ENCODE assay signal across 7 mouse cellular contexts in the genomic region with DNA sequence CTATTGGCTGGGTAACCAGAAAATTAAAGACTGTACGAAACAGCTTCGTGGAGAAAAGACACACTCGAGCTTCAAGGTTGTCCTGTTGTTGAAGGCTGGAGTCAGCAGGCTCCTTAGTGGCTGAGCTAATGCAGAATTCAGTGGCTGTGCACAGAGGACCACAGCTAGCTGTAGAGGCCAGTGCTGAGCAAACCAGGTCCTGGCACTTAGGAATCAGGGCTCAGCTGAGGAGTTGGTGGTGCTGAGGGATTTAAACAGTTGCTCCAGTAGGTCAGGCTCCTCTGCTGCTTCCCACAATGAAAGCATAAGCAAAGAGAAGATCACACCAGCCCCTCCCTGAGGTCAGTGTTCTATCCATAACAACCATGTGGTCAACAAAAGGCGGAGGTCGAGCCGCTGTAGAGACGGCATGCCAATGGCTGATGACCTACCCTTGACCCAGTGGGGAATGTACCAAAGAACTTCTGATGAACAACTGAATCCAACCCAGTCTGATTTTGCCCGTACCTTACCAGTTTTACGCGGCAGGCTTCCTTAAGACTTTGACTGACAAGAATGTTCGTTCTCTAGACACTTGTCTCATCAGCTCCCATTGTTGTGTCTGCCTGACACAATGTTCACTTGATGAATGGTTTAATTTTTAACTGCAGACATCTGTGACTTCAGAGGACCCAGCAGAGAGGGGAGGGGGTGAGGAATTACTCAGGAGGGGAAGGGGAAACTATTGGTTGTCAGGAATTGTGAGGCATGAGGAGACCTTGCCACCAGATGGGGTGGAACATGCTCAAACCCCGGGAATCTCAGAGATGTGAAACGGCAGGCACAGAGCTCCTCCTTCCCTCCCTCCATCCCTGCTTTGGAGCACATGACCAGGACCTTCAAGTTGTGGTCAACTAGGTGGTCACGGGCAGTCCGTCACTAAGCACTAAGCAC. TPM values are rescaled to one million over a fixed set of nuclear protein-coding genes. Genes with fewer than 3 reads are reported as not detected.
DNase-seq lines count a peak whose midpoint lies in the region; ATAC-seq and TF ChIP-seq lines count a peak whose summit lies in the region.

No protein-coding gene starts in this region.

- H3K27me3 ChIP-seq in embryonic facial prominence, embryonic 12.5 days: no peaks in the 10 kb centered on the region
- H3K27me3 ChIP-seq in kidney, adult 2 months (replicated peaks; ENCODE audit: control insufficient read depth, insufficient read depth, low read length): no peaks in the 10 kb centered on the region
- H3K27me3 ChIP-seq in midbrain, embryonic 12.5 days: no peaks in the 10 kb centered on the region

- peak overlapping the region; percentile 98 for H3K27ac ChIP-seq in embryonic facial prominence, embryonic 12.5 days
- peak overlapping the region; percentile 82 for H3K27ac ChIP-seq in kidney, adult 2 months (ENCODE audit: insufficient read depth, low read depth, low read length)
- H3K27ac ChIP-seq in midbrain, embryonic 12.5 days (replicated peaks): peak overlapping the region; percentile 52

- 26% methylated on average over 15 of the region's 15 CpGs for WGBS in embryonic facial prominence, embryonic 12.5 days
- WGBS in kidney, adult 2 months: 35% methylated on average over 15 of the region's 15 CpGs
- WGBS in midbrain, embryonic 12.5 days: 62% methylated on average over 15 of the region's 15 CpGs

- 0 out of 2 replicates have a peak overlapping the region, but pooled peaks have one; percentile 17 for H3K9ac ChIP-seq in embryonic facial prominence, embryonic 12.5 days
- no peak overlapping the region for H3K9ac ChIP-seq in midbrain, embryonic 12.5 days (replicated peaks)

- H3K36me3 ChIP-seq in embryonic facial prominence, embryonic 12.5 days: no peaks in the 10 kb centered on the region
- H3K36me3 ChIP-seq in kidney, adult 2 months (ENCODE audit: control insufficient read depth, insufficient read depth, low read length): no peaks in the 10 kb centered on the region
- H3K36me3 ChIP-seq in midbrain, embryonic 12.5 days: no peaks in the 10 kb centered on the region

- peak; percentile 49 for DNase-seq in ZHBTc4 (ENCODE audit: low read depth, low spot score)
- DNase-seq in kidney, adult 2 months: peak; percentile 71
- no peak for DNase-seq in left cerebral cortex, postnatal 10 days (ENCODE audit: extremely low spot score in 1 of 2, low spot score in 2 of 2)
- no peak for DNase-seq in right cerebral cortex, adult 18-20 months

- TF ChIP-seq CTCF in kidney, adult 2 months (conservative IDR thresholded peaks at IDR 0.05; ENCODE audit: insufficient read depth, insufficient read length, low read depth, low read length): 0 out of 2 replicates have a peak, but pooled peaks have one; percentile 9

- H3K4me3 ChIP-seq in embryonic facial prominence, embryonic 12.5 days: no peak overlapping the region
- peak overlapping the region; percentile 2; the same call in 1 of the 2 replicates for H3K4me3 ChIP-seq in kidney, adult 2 months (ENCODE audit: insufficient read depth, low read depth, low read length)
- no peak overlapping the region for H3K4me3 ChIP-seq in midbrain, embryonic 12.5 days

- H3K9me3 ChIP-seq in embryonic facial prominence, embryonic 12.5 days: no peaks in the 10 kb centered on the region
- H3K9me3 ChIP-seq in midbrain, embryonic 12.5 days: no peaks in the 10 kb centered on the region

- TF ChIP-seq POLR2A in kidney, adult 2 months (IDR thresholded peaks at IDR 0.05; ENCODE audit: low read depth, low read length): no peak

- ATAC-seq in embryonic facial prominence, embryonic 12.5 days (ENCODE audit: insufficient number of reproducible peaks, insufficient read depth, low FRiP score, low TSS enrichment): no peak
- no peak for ATAC-seq in midbrain, embryonic 12.5 days (ENCODE audit: low FRiP score, low read depth)
- no peak for ATAC-seq in cerebellum, adult (ENCODE audit: insufficient number of reproducible peaks, low FRiP score, low TSS enrichment)

- intact Hi-C loops in left cerebral cortex, postnatal 10 days (cut with DNase I): no loop called here

- H3K4me1 ChIP-seq in embryonic facial prominence, embryonic 12.5 days: peaks cover 54% of the 10 kb centered on the region
- peaks cover 9% of the 10 kb centered on the region; the same call in 1 of the 2 replicates for H3K4me1 ChIP-seq in kidney, adult 2 months (ENCODE audit: control insufficient read depth, insufficient read depth, low read length)
- peaks cover 39% of the 10 kb centered on the region for H3K4me1 ChIP-seq in midbrain, embryonic 12.5 days

- H3K4me2 ChIP-seq in embryonic facial prominence, embryonic 12.5 days (replicated peaks): peak overlapping the region; percentile 11
- H3K4me2 ChIP-seq in midbrain, embryonic 12.5 days (replicated peaks): no peak overlapping the region

RNA-seq across cellular contexts. Expression of gene Alox5ap, which starts 57.6 kb away (rescaled TPM):
- 8.5 and 13.1 TPM in 2 replicates for polyA plus RNA-seq in embryonic facial prominence, embryonic 12.5 days (2016; fragmentation: Nextera tagmentation; extraction: Ambion mirVana)
- polyA plus RNA-seq in kidney, adult 2 months (2012; rRNA removed): 12.7 and 15.8 TPM in 2 replicates
- 4.8 and 6.5 TPM in 2 replicates for polyA plus RNA-seq in midbrain, embryonic 12.5 days (2016; fragmentation: Nextera tagmentation; extraction: Ambion mirVana)
- total RNA-seq in left cerebral cortex, postnatal 10 days (2021): 1 to 10 TPM; 7.5 to 8.4 TPM

Comparison
In these comparisons a context has a peak if more than half of its experiments do, and no peak if none do; other contexts are left out.
1. DNase-seq: peak in ZHBTc4 (single experiment) and kidney, adult 2 months (single experiment); none in left cerebral cortex, postnatal 10 days (0 of 2) and right cerebral cortex, adult 18-20 months (single experiment).
2. Peak in every context shown above with its lines, with median percentiles within 50 percentile points of each other: H3K27ac ChIP-seq.